Mouse (Mus musculus) stomach, postnatal 0 days (tissue): ENCODE data around the gene Cyp4f15. TPM values are rescaled to one million over a fixed set of nuclear protein-coding genes. Genes with fewer than 3 reads are reported as not detected.
A peak's percentile ranks its signal among the peaks of the same experiment; 100 is the strongest.
"Not testable (repeated sequence)": the region's sequence is repeated elsewhere in the genome, so short reads cannot be mapped to it uniquely, and the experiment has no call there.

Experiments
- ATAC-seq: fragments of 200-750 bp; cut with Nextera tagmentation; 2 replicates; pipeline ENCODE4 v1.8.0; 2017; ENCODE audit not compliant: low FRiP score, low TSS enrichment
- DNase-seq: peaks from one replicate; pipeline ENCODE4 v3.0.0-alpha.2; 2016; ENCODE audit warnings: low spot score
- H3K27ac ChIP-seq: fragments of 300-500 bp; sonication (generic); replicated peaks from 2 replicates; pipeline ENCODE4 v1.5.1; 2014; ENCODE audit warnings: mild to moderate bottlenecking, control low read depth
- H3K27me3 ChIP-seq: fragments of 300-500 bp; sonication (generic); 2 replicates; pipeline ENCODE4 v1.6.1; 2014; ENCODE audit warnings: low read length; ENCODE audit not compliant: control insufficient read depth, insufficient read depth
- H3K36me3 ChIP-seq: fragments of 300-500 bp; sonication (generic); 2 replicates; pipeline ENCODE4 v1.6.1; 2014; ENCODE audit warnings: low read length, mixed read lengths; ENCODE audit not compliant: control insufficient read depth, insufficient read depth
- H3K4me1 ChIP-seq: fragments of 300-500 bp; sonication (generic); replicated peaks from 2 replicates; pipeline ENCODE4 v1.6.1; 2014; ENCODE audit warnings: antibody characterized with exemption; ENCODE audit not compliant: control insufficient read depth, insufficient read depth
- H3K4me2 ChIP-seq: fragments of 300-500 bp; sonication (generic); replicated peaks from 2 replicates; pipeline ENCODE4 v1.6.1; 2014; ENCODE audit warnings: low read depth, mild to moderate bottlenecking, control low read depth, moderate library complexity
- H3K4me3 ChIP-seq: fragments of 300-500 bp; sonication (generic); 2 replicates; pipeline ENCODE4 v1.5.1; 2014; ENCODE audit warnings: low read depth, low read length, control low read depth
- H3K9ac ChIP-seq: fragments of 300-500 bp; sonication (generic); 2 replicates; pipeline ENCODE4 v1.6.1; 2014; ENCODE audit warnings: mild to moderate bottlenecking, low read length, control low read depth, mixed read lengths
- H3K9me3 ChIP-seq: fragments of 300-500 bp; sonication (generic); 2 replicates; pipeline ENCODE4 v1.6.1; 2016; ENCODE audit warnings: low read length; ENCODE audit not compliant: control insufficient read depth
- CTCF ChIP-seq: IDR thresholded peaks from 2 replicates; pipeline ENCODE4 v1.5.1; 2016; ENCODE audit warnings: antibody characterized with exemption, low read depth, mild to moderate bottlenecking, moderate library complexity
- EP300 ChIP-seq: optimal IDR thresholded peaks from 2 replicates; pipeline ENCODE3; 2016; ENCODE audit warnings: antibody characterized with exemption
- WGBS: fragments of 180-500 bp; shearing (Covaris S2); extraction: QIAGEN DNeasy Blood & Tissue Kit; methylation state at CpG from one replicate; pipeline ENCODE4 v1.1.7; 2014; 5-methylcytosine and 5-hydroxymethylcytosine counted together
- polyA plus RNA-seq: library from polyadenylated mRNA; unstranded; fragments of >200 nt; fragmentation: Nextera tagmentation; extraction: Ambion mirVana; gene quantifications from 2 replicates; pipeline ENCODE4 v1.2.1, GENCODE M21; 2015

Gene Cyp4f15
- polyA plus RNA-seq, 1 experiment from 2014 or later, result 0.62 TPM

DNA sequence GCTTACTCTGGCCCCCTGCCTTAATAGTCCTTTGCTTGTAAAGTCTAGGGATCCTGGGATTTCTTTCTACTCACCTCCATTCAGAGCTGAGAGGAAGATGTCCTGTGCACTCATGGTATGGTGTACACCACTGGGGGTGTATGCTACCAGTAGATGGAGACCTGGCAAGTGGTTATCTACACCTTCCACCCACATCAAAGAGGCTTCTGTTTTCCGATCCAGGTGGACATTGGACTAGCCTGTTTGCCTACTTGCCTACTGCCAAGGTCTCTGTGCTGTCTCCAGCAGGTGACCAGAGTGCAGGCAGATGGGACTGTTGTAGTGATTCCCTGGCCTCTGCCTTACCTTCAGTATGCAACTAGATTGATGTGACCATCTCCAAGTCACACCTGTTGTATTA, 5.5 kb downstream of the Cyp4f15 start:
- Histone ChIP-seq H3K9ac (no peak overlapping the region), H3K4me2 (no peak overlapping the region), H3K4me1 (no peaks in the 10 kb centered on the region), H3K9me3 (no peaks in the 10 kb centered on the region), H3K4me3 (no peak overlapping the region), H3K27ac (no peak overlapping the region), H3K27me3 (no peaks in the 10 kb centered on the region), H3K36me3 (no peaks in the 10 kb centered on the region)
- WGBS, result 80% methylated on average over 1 of the region's 1 CpGs
- no peak for DNase-seq
- ATAC-seq, result 0 out of 2 replicates have a peak, but pooled peaks have one; percentile 38
- TF ChIP-seq CTCF, result no peak
- TF ChIP-seq EP300, result no peak

DNA sequence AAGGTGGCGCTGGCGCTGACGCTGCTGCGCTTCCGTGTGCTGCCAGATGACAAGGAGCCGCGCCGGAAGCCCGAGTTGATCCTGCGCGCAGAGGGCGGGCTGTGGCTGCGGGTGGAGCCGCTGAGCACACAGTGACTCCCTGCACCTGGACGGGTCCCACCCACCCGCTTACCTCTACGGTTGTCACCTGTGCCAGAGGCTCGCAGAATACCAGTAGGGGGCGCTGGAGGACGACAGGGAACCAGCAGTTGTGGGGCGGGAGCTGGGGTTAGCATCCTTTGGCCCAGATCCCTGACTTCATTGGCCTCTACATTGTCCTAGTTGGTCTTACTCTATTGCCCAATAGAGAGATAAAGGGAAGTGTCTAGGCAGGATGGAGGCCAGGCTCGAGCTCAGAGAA, 17.4 kb downstream of the Cyp4f15 start:
- DNase-seq, result peak; percentile 81
- Histone ChIP-seq H3K36me3 (no peaks in the 10 kb centered on the region), H3K9me3 (no peaks in the 10 kb centered on the region), H3K27me3 (no peaks in the 10 kb centered on the region), H3K4me2 (0 out of 2 replicates have a peak overlapping the region, but pooled peaks have one; percentile 17), H3K27ac (no peak overlapping the region), H3K4me1 (no peaks in the 10 kb centered on the region), H3K4me3 (no peak overlapping the region), H3K9ac (no peak overlapping the region)
- 42% methylated on average over 22 of the region's 22 CpGs for WGBS
- ATAC-seq, result peak; percentile 98
- TF ChIP-seq EP300 (no peak), CTCF (peak; percentile 64)

DNA sequence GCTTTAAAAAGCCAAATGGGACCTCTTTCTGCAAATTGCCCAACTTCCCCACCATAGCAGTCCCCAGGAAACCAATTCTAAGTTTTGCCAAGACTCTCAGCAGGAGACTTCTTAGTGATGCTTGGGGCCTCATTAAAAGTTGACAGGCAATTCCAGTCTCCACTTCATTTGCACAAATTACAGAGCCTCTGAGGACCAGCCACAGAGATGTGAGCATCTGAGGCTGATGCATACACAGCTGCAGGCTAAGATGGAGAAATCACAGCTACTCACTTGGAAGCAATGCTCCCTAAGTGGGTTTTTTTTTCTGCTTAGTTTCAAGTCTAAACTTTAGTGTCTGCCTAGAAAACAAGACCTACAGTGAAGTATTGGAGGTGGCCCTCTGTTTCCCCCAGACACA, 25.1 kb downstream of the Cyp4f15 start:
- H3K27ac ChIP-seq, DNase-seq, H3K4me2 ChIP-seq, H3K4me1 ChIP-seq, H3K36me3 ChIP-seq, H3K4me3 ChIP-seq, H3K9me3 ChIP-seq, ATAC-seq, H3K9ac ChIP-seq, H3K27me3 ChIP-seq: not testable (repeated sequence)

DNA sequence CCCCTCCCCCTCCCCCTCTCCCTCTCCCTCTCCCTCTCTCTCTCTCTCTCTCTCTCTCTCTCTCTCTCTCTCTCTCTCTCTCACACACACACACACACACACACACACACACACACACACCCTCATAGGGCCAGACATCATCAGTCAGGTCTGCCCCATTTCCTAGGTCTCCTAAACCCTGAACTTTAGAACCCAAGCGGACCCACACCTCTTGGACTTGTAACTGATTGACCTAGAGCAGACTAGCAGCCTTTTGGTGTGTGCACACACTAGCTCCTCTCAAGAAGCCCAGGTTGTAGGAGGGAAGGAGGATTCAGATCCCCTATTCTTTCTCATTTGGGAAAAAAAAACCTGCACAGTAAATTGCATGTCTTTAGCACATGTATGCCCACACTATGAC, 36.7 kb downstream of the Cyp4f15 start:
- not testable (repeated sequence) for H3K9me3 ChIP-seq, ATAC-seq, H3K4me2 ChIP-seq, H3K9ac ChIP-seq, H3K27ac ChIP-seq, H3K4me1 ChIP-seq, H3K27me3 ChIP-seq, DNase-seq, H3K36me3 ChIP-seq, H3K4me3 ChIP-seq
- 85% methylated on average over 1 of the region's 1 CpGs for WGBS

DNA sequence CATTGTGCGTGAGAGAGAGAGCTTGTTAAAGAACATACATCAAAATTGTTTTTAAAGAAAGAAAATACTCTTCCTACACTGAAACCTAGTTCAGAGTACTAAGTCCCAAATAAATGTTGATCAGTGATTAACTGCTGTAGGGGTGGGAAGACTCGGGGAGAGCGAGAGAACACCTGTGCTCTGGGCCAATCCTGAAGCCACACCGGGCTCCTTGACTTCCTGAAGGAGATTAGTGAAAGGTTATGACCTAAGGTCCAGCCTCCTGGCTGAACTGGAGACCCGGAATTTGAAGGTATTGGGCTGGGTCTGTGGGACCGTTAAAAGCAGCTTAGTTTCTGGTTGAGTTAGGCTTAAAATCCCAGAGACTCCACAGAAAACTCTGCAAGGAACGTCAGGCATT, 37.3 kb downstream of the Cyp4f15 start:
- DNase-seq (no peak), ATAC-seq (no peak)
- Histone ChIP-seq H3K4me1 (no peaks in the 10 kb centered on the region), H3K9ac (no peak overlapping the region), H3K9me3 (no peaks in the 10 kb centered on the region), H3K4me2 (no peak overlapping the region), H3K27me3 (no peaks in the 10 kb centered on the region), H3K36me3 (no peaks in the 10 kb centered on the region), H3K4me3 (no peak overlapping the region), H3K27ac (no peak overlapping the region)
- no peak for TF ChIP-seq CTCF
- TF ChIP-seq EP300, result no peak
- 76% methylated on average over 7 of the region's 7 CpGs for WGBS

DNA sequence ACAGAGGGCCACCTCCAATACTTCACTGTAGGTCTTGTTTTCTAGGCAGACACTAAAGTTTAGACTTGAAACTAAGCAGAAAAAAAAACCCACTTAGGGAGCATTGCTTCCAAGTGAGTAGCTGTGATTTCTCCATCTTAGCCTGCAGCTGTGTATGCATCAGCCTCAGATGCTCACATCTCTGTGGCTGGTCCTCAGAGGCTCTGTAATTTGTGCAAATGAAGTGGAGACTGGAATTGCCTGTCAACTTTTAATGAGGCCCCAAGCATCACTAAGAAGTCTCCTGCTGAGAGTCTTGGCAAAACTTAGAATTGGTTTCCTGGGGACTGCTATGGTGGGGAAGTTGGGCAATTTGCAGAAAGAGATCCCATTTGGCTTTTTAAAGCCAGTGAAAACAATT, 40.9 kb downstream of the Cyp4f15 start:
- not testable (repeated sequence) for H3K4me2 ChIP-seq, H3K27me3 ChIP-seq, H3K27ac ChIP-seq, H3K9ac ChIP-seq, H3K36me3 ChIP-seq, H3K4me1 ChIP-seq, H3K9me3 ChIP-seq, DNase-seq, ATAC-seq, H3K4me3 ChIP-seq

DNA sequence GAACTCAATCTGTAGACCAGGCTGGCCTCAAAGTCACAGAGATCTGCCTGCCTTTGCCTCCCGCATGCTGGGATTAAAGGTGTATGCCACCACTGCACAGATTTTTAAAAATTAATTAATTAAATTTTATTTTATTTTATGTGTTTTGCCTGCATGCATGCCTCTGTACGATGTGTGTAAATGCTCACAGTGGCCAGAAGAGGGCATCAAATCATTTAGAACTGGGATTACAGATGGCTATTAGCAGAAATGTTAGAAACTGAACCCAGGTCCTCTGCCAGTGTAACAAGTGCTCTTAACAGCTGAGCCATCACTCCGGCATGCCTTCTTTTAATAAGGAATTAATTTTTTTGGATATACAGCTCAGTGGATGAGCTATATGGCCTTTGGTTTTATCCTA, 43.6 kb downstream of the Cyp4f15 start:
- H3K27me3 ChIP-seq, result no peaks in the 10 kb centered on the region
- TF ChIP-seq EP300 (no peak), CTCF (peak; percentile 50)
- no peak overlapping the region for H3K4me3 ChIP-seq
- WGBS, result 70% methylated on average over 3 of the region's 3 CpGs
- H3K9me3 ChIP-seq, result no peaks in the 10 kb centered on the region
- H3K4me2 ChIP-seq, result no peak overlapping the region
- no peaks in the 10 kb centered on the region for H3K36me3 ChIP-seq
- DNase-seq, result no peak
- no peaks in the 10 kb centered on the region for H3K4me1 ChIP-seq
- no peak for ATAC-seq
- H3K27ac ChIP-seq, result no peak overlapping the region
- no peak overlapping the region for H3K9ac ChIP-seq
